Mouse (Mus musculus): ENCODE measurements around the gene Asl. TPM values are rescaled to one million over a fixed set of nuclear protein-coding genes. Genes with fewer than 3 reads are reported as not detected.
"Not testable (repeated sequence)": the region's sequence is repeated elsewhere in the genome, so short reads cannot be mapped to it uniquely, and the experiment has no call there.

Asl gene
- polyA plus RNA-seq, 1 experiment from 2014 or later, result 44.4 TPM

DNA sequence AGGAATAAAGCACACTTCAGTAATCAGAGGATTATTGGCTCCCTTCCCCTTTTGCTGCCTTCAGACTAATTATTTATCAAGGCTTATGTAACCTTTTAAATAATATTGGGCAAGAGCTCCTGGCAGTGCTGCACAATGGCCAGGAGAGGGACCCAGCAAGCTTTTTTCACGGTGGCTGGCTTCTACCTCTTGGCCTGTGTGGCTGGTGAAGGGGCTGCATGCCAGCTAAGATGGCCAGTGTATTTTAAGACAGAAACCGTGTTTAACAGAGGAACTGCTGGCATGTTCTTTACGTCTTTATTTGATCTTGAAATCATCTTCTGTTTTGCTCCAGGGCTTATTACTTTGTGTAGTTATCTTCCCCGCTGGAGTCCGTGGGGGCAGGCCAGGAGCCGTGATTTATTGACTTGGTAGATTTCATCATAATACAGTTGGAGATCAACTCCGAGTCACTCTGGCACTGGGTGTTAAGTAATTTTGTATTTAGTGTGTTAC is 15.2 kb upstream of the Asl start:
- ATAC-seq (ENCODE audit: low read depth), result no peak
- H3K4me2 ChIP-seq, result no peak overlapping the region
- H3K27ac ChIP-seq (replicated peaks), result no peak overlapping the region
- H3K9ac ChIP-seq, result 0 out of 2 replicates have a peak overlapping the region, but pooled peaks have one; percentile 22
- 74% methylated on average over 7 of the region's 7 CpGs for WGBS
- peaks cover 93% of the 10 kb centered on the region for H3K36me3 ChIP-seq
- no peaks in the 10 kb centered on the region for H3K9me3 ChIP-seq
- H3K4me3 ChIP-seq, result no peak overlapping the region
- no peaks in the 10 kb centered on the region for H3K27me3 ChIP-seq
- H3K4me1 ChIP-seq (replicated peaks), result peaks cover 4% of the 10 kb centered on the region; the same call in 1 of the 2 replicates

DNA sequence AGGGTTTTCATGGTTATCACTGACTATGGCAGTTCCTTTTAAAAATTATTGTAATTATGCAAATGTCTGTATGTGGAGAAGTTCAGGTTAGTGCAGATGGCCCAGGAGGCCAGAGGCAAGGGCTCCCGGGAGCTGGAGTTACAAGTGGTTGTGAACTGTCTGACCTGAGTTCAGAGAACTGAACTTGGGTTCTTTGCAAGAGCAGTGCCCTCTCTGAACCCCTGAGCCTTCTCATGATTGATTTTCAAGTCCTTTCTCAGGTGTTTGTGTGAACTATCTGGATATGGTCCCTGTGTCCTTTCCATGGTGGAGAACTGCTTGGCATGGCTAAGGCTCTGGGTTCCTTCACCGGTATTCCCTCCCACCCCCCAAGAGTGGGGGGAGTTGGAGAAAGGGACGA is 14.7 kb upstream of the Asl start:
- Histone ChIP-seq H3K27ac (replicated peaks) (no peak overlapping the region), H3K4me3 (no peak overlapping the region), H3K4me2 (no peak overlapping the region), H3K4me1 (replicated peaks) (peaks cover 4% of the 10 kb centered on the region; the same call in 1 of the 2 replicates), H3K36me3 (peaks cover 90% of the 10 kb centered on the region), H3K9ac (no peak overlapping the region), H3K27me3 (no peaks in the 10 kb centered on the region), H3K9me3 (no peaks in the 10 kb centered on the region)
- no peak for ATAC-seq (ENCODE audit: low read depth)
- 89% methylated on average over 3 of the region's 3 CpGs for WGBS

DNA sequence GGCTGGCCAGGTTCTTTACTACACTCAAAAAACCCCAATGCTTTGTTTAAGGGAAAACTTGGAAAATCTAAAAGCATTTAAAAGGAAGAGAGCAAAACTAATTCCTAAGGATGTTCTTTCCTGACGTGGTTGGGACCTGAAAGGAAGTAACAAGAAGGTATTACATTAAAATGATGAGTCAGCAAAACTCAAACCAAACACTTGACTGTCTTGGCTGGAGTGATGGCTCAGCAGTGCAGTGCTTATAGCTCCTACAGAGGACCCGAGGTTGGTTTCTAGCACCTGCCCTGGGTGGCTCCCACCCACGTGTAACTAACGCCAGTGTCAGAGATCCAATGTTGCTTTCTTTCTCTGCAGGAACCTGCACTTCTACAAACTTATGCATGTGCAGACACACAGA is 12.2 kb upstream of the Asl start:
- Histone ChIP-seq H3K4me3 (no peak overlapping the region), H3K9ac (no peak overlapping the region), H3K4me1 (replicated peaks) (no peaks in the 10 kb centered on the region), H3K9me3 (no peaks in the 10 kb centered on the region), H3K4me2 (no peak overlapping the region), H3K27me3 (no peaks in the 10 kb centered on the region), H3K27ac (replicated peaks) (no peak overlapping the region), H3K36me3 (peaks cover 85% of the 10 kb centered on the region)
- ATAC-seq (ENCODE audit: low read depth), result no peak
- 93% methylated on average over 4 of the region's 4 CpGs for WGBS

DNA sequence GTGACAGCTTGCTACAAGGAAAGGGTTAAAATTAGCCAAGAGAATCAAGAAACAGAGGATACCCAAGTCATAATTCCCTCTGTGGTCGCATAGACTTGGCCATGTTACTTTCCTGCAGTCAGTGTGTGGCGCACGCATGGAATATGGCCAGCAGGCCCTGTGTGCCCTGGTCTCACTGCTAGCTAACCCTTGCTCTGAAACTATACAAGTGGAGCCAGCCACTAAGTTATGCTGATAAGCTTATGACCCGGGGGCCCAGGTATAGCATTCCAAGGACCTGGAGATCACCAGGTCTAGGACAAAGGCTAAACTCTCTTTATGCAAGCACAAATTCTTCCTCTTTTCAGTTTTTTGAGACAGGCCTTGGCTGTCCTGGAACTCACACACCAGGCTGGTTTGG is 11.8 kb upstream of the Asl start:
- peaks cover 83% of the 10 kb centered on the region for H3K36me3 ChIP-seq
- WGBS, result 96% methylated on average over 4 of the region's 4 CpGs
- H3K27me3 ChIP-seq, result no peaks in the 10 kb centered on the region
- H3K4me2 ChIP-seq, result no peak overlapping the region
- H3K9me3 ChIP-seq, result no peaks in the 10 kb centered on the region
- no peak for ATAC-seq (ENCODE audit: low read depth)
- H3K4me3 ChIP-seq, result no peak overlapping the region
- H3K4me1 ChIP-seq (replicated peaks), result no peaks in the 10 kb centered on the region
- no peak overlapping the region for H3K27ac ChIP-seq (replicated peaks)
- no peak overlapping the region for H3K9ac ChIP-seq

DNA sequence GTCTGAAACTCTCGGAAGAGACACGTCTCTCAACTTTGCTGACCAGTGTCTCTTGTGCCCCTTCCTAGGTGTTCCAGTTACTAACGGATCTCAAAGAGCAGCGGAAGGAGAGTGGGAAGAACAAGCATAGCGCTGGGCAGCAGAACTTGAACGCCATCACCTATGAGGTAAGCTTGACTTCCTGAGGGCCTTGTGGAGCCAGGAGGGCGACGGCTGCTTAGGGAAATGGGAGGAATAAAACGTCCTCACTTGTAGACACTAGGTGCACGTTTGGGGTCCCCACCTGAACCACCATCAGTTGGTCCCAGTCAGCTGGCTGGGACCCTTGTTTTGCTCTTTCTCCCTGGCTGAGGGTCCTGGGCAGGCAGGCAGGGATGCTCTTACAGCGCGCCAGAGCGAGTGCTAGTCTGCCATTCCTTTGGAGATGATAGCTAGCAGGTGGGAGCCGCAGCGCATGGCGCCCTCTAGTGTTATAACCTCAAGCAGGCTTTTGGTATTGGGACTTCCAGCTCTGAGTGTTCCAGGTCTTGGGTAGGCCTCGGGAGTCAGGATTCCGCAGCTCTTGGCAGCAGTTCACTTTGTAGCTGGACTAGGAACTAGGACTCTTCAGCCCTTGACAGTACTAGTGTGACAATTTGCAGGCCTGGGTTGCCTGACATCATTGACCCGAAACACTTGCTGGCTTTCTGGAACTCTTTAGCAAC is 8.9 kb upstream of the Asl start:
- no peak overlapping the region for H3K27ac ChIP-seq (replicated peaks)
- no peak overlapping the region for H3K4me2 ChIP-seq
- no peaks in the 10 kb centered on the region for H3K4me1 ChIP-seq (replicated peaks)
- H3K27me3 ChIP-seq, result no peaks in the 10 kb centered on the region
- 70% methylated on average over 19 of the region's 19 CpGs for WGBS
- H3K4me3 ChIP-seq, result no peak overlapping the region
- peaks cover 65% of the 10 kb centered on the region for H3K36me3 ChIP-seq
- no peaks in the 10 kb centered on the region for H3K9me3 ChIP-seq
- H3K9ac ChIP-seq, result no peak overlapping the region
- no peak for ATAC-seq (ENCODE audit: low read depth)

DNA sequence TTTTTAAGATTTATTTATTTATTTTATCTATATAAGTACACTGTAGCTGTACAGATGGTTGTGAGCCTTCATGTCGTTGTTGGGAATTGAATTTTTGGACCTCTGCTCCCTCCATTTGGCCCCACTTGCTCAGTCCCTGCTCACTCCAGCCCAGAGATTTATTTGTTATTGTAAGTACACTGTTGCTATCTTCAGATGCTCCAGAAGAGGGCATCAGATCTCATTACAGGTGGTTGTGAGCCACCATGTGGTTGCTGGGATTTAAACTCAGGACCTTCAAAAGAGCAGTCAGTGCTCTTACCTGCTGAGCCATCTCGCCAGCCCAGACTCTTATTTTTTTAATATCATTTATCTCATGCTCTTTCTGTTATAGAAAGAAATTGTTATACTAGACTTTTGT is 7.3 kb upstream of the Asl start:
- H3K27ac ChIP-seq (replicated peaks); H3K27me3 ChIP-seq; H3K4me3 ChIP-seq; ATAC-seq (ENCODE audit: low read depth); H3K9me3 ChIP-seq; H3K4me2 ChIP-seq; H3K4me1 ChIP-seq (replicated peaks); H3K9ac ChIP-seq: not testable (repeated sequence)
- H3K36me3 ChIP-seq, result peaks cover 50% of the 10 kb centered on the region
- WGBS, result 70% methylated on average over 2 of the region's 2 CpGs

DNA sequence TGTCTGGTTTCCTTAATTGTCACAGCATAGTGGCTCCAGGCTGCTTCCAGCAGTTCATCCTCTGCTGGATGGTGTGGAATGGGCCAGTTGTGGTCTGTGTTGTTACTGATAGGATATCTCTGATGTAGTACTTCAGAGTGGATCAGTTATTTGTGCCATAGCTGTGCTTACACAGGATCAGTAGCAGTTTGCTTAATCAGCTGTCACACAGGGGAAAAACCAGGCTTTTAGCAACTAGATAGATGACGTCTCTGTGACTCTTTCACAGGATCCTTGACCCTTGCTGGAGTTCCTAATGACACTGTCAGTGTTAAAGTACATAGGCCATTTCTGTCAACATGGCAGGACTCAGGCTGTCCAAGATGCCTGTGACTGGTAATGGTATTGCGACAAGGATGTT is 4.8 kb upstream of the Asl start:
- Histone ChIP-seq H3K27ac (replicated peaks) (no peak overlapping the region), H3K9me3 (no peaks in the 10 kb centered on the region), H3K4me3 (no peak overlapping the region), H3K4me1 (replicated peaks) (peaks cover 9% of the 10 kb centered on the region), H3K27me3 (no peaks in the 10 kb centered on the region), H3K9ac (no peak overlapping the region), H3K36me3 (peaks cover 30% of the 10 kb centered on the region), H3K4me2 (no peak overlapping the region)
- WGBS, result 84% methylated on average over 2 of the region's 2 CpGs
- ATAC-seq (ENCODE audit: low read depth), result no peak

DNA sequence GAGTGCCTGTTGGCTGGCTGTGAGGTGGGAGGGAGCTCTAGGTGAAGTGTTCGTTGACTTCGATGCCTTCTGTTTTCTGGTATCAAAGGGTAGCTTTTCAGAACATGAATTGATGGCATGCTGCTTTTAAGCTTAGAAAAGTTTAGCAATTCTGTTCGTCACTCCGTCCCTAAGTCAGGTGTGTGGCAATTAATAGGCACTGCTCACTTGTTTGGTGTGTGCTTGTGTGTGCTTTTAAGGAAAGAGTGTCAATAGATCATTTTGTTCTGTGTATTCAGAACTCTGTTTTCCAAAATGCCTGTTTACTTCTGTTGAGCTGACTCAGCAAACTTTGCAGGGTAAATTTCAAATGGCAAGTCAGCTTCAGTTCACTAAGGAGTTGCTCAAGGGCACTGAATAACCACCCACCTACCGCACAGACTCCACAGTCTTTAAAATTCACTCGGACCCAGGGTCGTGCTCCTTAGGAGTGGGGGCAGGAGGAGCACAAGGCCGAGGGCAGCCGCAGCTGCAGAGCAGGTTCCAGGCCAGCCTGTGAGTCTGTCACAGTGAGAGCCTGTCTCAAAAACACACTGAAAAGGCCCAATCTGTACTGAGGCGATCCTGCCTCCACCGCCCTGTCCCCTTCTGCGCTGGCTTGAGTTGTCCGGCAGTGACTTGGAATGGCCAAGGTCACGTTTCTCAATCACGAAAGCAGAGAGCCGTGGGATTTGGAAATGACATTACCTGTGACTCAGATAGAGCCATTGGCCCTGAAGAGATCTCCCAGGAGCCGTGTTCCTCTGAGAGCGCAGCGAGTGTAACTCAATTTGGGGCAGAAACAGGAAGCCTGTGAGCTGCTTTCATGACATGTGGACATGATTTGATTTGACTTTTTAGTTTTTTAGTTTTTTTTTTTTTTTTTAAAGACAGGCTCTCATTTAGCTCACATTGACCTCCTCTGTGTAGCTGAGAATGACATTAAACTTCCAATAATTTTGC is 2.7 kb upstream of the Asl start:
- peaks cover 9% of the 10 kb centered on the region for H3K4me1 ChIP-seq (replicated peaks)
- H3K4me3 ChIP-seq, result no peak overlapping the region
- H3K27me3 ChIP-seq, result peaks cover 11% of the 10 kb centered on the region
- peaks cover 17% of the 10 kb centered on the region for H3K36me3 ChIP-seq
- WGBS, result 90% methylated on average over 19 of the region's 19 CpGs
- no peak overlapping the region for H3K9ac ChIP-seq
- no peak overlapping the region for H3K4me2 ChIP-seq
- no peaks in the 10 kb centered on the region for H3K9me3 ChIP-seq
- ATAC-seq (ENCODE audit: low read depth), result no peak
- no peak overlapping the region for H3K27ac ChIP-seq (replicated peaks)

DNA sequence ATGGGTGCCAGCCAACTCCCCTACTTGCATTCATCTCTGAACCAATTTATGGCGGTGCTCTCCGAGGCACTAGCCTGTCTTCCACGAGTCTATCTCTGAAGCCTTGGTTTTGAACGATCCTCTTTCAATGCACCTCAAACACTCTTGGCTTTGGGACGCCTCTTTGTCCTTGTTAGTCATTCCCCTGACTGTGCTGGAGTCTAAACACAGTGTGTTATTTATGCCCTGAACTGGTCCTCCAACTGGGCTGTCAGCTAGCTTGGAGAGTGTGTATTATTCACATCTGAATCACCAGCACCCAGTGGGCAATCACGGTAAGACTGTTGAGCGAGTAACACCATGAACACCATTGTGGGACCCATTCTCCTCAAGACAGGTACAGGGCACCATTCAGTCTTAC is 1.4 kb downstream of the Asl start:
- peaks cover 20% of the 10 kb centered on the region for H3K27me3 ChIP-seq
- ATAC-seq (ENCODE audit: low read depth), result no peak
- no peak overlapping the region for H3K9ac ChIP-seq
- WGBS, result 85% methylated on average over 7 of the region's 7 CpGs
- H3K4me2 ChIP-seq, result no peak overlapping the region
- H3K9me3 ChIP-seq, result no peaks in the 10 kb centered on the region
- H3K4me1 ChIP-seq (replicated peaks), result peaks cover 14% of the 10 kb centered on the region
- H3K36me3 ChIP-seq, result no peaks in the 10 kb centered on the region
- no peak overlapping the region for H3K4me3 ChIP-seq
- H3K27ac ChIP-seq (replicated peaks), result no peak overlapping the region

DNA sequence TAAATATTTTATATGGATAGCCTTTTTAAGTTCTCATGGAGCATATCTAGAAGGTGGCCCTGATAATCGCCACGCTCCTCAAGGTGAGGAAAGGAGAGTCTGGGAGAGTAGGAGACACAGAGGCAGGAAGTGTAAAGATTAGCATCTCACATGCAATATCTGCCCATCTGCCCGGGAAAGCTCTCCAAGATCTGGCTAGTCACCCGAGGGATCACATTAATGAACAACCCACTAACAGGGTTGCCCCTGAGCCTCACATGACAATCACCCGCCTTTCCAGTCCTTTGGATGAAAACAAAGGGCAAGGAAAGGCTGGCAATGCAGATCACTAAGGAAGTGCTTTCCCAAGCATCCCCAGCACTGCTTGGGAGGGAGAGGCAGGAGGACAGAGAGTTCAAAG is 1.9 kb downstream of the Asl start:
- Histone ChIP-seq H3K36me3 (no peaks in the 10 kb centered on the region), H3K9ac (no peak overlapping the region), H3K4me3 (no peak overlapping the region), H3K27me3 (peaks cover 20% of the 10 kb centered on the region), H3K4me1 (replicated peaks) (peaks cover 17% of the 10 kb centered on the region), H3K27ac (replicated peaks) (no peak overlapping the region), H3K4me2 (no peak overlapping the region), H3K9me3 (no peaks in the 10 kb centered on the region)
- WGBS, result 84% methylated on average over 5 of the region's 5 CpGs
- ATAC-seq (ENCODE audit: low read depth), result no peak

DNA sequence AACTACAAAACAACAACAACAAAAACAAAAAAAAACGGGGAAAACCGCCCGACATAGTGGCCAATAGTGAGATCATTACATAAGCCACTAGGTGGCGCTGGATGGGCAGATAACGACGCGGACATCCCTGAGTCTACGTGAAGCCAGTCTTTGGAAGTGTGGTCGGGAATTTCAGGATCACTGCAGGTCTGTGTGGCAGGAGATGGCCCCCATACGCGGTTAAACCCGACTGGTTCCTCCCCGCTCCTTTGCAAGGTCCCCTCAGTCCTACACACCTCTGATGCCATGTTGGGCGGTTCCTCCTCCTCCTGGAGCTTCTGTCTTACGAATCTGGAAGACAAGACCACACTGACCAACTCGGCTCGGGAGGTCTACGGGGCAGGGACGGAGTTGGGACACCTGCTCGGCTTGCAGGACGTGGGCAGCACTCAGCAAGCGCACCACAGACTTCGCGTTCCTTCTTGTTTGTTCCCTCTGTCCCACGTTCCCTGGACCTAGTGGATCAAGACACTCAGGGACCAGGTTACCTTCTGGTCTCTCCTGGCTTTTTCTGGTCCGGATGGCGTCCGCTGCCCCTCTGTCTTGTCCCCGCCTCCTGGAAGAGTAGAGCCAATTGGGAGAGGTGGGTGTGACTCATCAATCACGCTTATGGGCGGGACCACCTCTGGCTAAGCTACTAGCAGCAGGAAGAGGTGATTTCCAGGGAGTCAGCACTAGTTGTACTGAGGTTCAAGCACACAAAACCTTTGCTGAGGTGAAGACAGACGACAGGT is 5.1 kb downstream of the Asl start:
- H3K36me3 ChIP-seq, result no peaks in the 10 kb centered on the region
- H3K27ac ChIP-seq (replicated peaks), result peak overlapping the region; percentile 79
- H3K4me3 ChIP-seq, result peak overlapping the region; percentile 58
- H3K9ac ChIP-seq, result peak overlapping the region; percentile 75
- ATAC-seq (ENCODE audit: low read depth), result peak; percentile 92
- no peaks in the 10 kb centered on the region for H3K9me3 ChIP-seq
- under 1% methylated on average over 32 of the region's 32 CpGs for WGBS
- H3K4me1 ChIP-seq (replicated peaks), result peaks cover 18% of the 10 kb centered on the region
- peaks cover 20% of the 10 kb centered on the region for H3K27me3 ChIP-seq
- H3K4me2 ChIP-seq, result peak overlapping the region; percentile 90
